In genomic region chr15:77796409-77797035, GRCm38 (mm10) we compare ENCODE assay signal across 20 mouse cellular contexts. TPM values are rescaled to one million over a fixed set of nuclear protein-coding genes. Genes with fewer than 3 reads are reported as not detected.
DNase-seq lines count a peak whose midpoint lies in the region; ATAC-seq lines count a peak whose summit lies in the region.
"Had no signal": no experiment of that assay in that cellular context is flagged by ENCODE, and none has a peak within 500 bp of the region (broad histone marks: within the 10 kb centered on the region; RNA-seq: fewer than 3 reads in every experiment).

No protein-coding gene starts in this region.

- no peak overlapping the region for H3K4me2 ChIP-seq in heart, embryonic 14.5 days (ENCODE audit: low read length)
- no peak overlapping the region for H3K4me2 ChIP-seq in lung, embryonic 15.5 days
- no peak overlapping the region for H3K4me2 ChIP-seq in limb, embryonic 15.5 days
- H3K4me2 ChIP-seq: embryonic facial prominence, embryonic 12.5 days; forebrain, embryonic 13.5 days; limb, embryonic 13.5 days; midbrain, embryonic 13.5 days had no signal

- no peak overlapping the region for H3K4me3 ChIP-seq in heart, embryonic 14.5 days (ENCODE audit: control insufficient read depth in 1 of 2, insufficient read depth in 1 of 2, low read depth in 1 of 2, low read length in 2 of 2)
- H3K4me3 ChIP-seq in lung, embryonic 15.5 days: no peak overlapping the region
- H3K4me3 ChIP-seq in limb, embryonic 15.5 days: no peak overlapping the region
- H3K4me3 ChIP-seq: embryonic facial prominence, embryonic 12.5 days; forebrain, embryonic 13.5 days; limb, embryonic 13.5 days; midbrain, embryonic 13.5 days had no signal

- peak overlapping the region; percentile 15 to 96; a peak in 3 of 4 replicates for H3K27ac ChIP-seq in heart, embryonic 14.5 days (replicated peaks in 1 of 2; ENCODE audit: control insufficient read depth in 1 of 2, insufficient read depth in 1 of 2, low read depth in 2 of 2, low read length in 2 of 2)
- H3K27ac ChIP-seq in lung, embryonic 15.5 days: peak overlapping the region; percentile 12; the same call in 1 of the 2 replicates
- H3K27ac ChIP-seq in limb, embryonic 15.5 days: 0 out of 2 replicates have a peak overlapping the region, but pooled peaks have one; percentile 89
- H3K27ac ChIP-seq: forebrain, embryonic 13.5 days; midbrain, embryonic 13.5 days had no signal

- 89% methylated on average over 26 of the region's 26 CpGs for WGBS in heart, embryonic 14.5 days
- 91% methylated on average over 26 of the region's 26 CpGs for WGBS in lung, embryonic 15.5 days
- 94% methylated on average over 26 of the region's 26 CpGs for WGBS in limb, embryonic 15.5 days

- H3K9ac ChIP-seq in heart, embryonic 14.5 days (ENCODE audit: low read length): peak overlapping the region; percentile 65
- no peak overlapping the region for H3K9ac ChIP-seq in lung, embryonic 15.5 days
- no peak overlapping the region for H3K9ac ChIP-seq in limb, embryonic 15.5 days
- H3K9ac ChIP-seq: embryonic facial prominence, embryonic 12.5 days; forebrain, embryonic 13.5 days; limb, embryonic 13.5 days; midbrain, embryonic 13.5 days had no signal

- no peaks in the 10 kb centered on the region for H3K9me3 ChIP-seq in heart, embryonic 14.5 days (ENCODE audit: control insufficient read depth, low read length)
- H3K9me3 ChIP-seq in lung, embryonic 15.5 days: no peaks in the 10 kb centered on the region
- H3K9me3 ChIP-seq in limb, embryonic 15.5 days: no peaks in the 10 kb centered on the region
- H3K9me3 ChIP-seq: embryonic facial prominence, embryonic 12.5 days; forebrain, embryonic 13.5 days; limb, embryonic 13.5 days; midbrain, embryonic 13.5 days had no signal

- H3K4me1 ChIP-seq in heart, embryonic 14.5 days (ENCODE audit: control insufficient read depth in 2 of 2, insufficient read depth in 2 of 2, low read length in 2 of 2): peaks cover 59 to 76% of the 10 kb centered on the region in 2 experiments
- peaks cover 45% of the 10 kb centered on the region for H3K4me1 ChIP-seq in lung, embryonic 15.5 days
- peaks cover 64% of the 10 kb centered on the region for H3K4me1 ChIP-seq in limb, embryonic 15.5 days

- H3K36me3 ChIP-seq in heart, embryonic 14.5 days (ENCODE audit: control insufficient read depth, insufficient read depth, low read length): peaks cover 77% of the 10 kb centered on the region
- H3K36me3 ChIP-seq in lung, embryonic 15.5 days: peaks cover 51% of the 10 kb centered on the region
- peaks cover 43% of the 10 kb centered on the region for H3K36me3 ChIP-seq in limb, embryonic 15.5 days

- no peak for DNase-seq in heart, adult 11 months
- DNase-seq in lung, postnatal 14 days: no peak
- peak; percentile 50 for DNase-seq in ZHBTc4 (ENCODE audit: low read depth, low spot score)
- no peak for DNase-seq in adrenal gland, adult (ENCODE audit: inconsistent age in 2 of 2, low spot score in 1 of 2)
- DNase-seq in layer of hippocampus, postnatal 10 days (ENCODE audit: low spot score in 2 of 2): no peak
- DNase-seq: cerebellum, adult 18-20 months; heart, postnatal 10 days; kidney, postnatal 10 days; lung, postnatal 36 days; spleen, adult 18-20 months; thymus, postnatal 4 days had no signal

- no peaks in the 10 kb centered on the region for H3K27me3 ChIP-seq in heart, embryonic 14.5 days (ENCODE audit: control insufficient read depth, insufficient read depth, low read length)
- H3K27me3 ChIP-seq in lung, embryonic 15.5 days: no peaks in the 10 kb centered on the region
- H3K27me3 ChIP-seq in limb, embryonic 15.5 days: no peaks in the 10 kb centered on the region
- H3K27me3 ChIP-seq: embryonic facial prominence, embryonic 12.5 days; forebrain, embryonic 13.5 days; limb, embryonic 13.5 days; midbrain, embryonic 13.5 days; Patski had no signal

- no peak for ATAC-seq in heart, embryonic 14.5 days (ENCODE audit: insufficient number of reproducible peaks, insufficient read depth, low FRiP score, low read depth)
- no peak for ATAC-seq in lung, embryonic 15.5 days (ENCODE audit: borderline replicate concordance, extremely low read depth, low FRiP score, low TSS enrichment)
- ATAC-seq in limb, embryonic 15.5 days (ENCODE audit: insufficient number of reproducible peaks, low FRiP score, low TSS enrichment, low read depth): no peak
- ATAC-seq: forebrain, embryonic 13.5 days; midbrain, embryonic 13.5 days; Patski had no signal

RNA-seq across cellular contexts. Expression of gene Apol8, which starts 39.7 kb away (rescaled TPM):
- not detected in 2 replicates for polyA plus RNA-seq in heart, embryonic 14.5 days (2014; fragmentation: Nextera tagmentation; extraction: Ambion mirVana)
- 0.23 TPM in 1 of 2 replicates, not detected in the other for polyA plus RNA-seq in lung, embryonic 15.5 days (2015; fragmentation: Nextera tagmentation; extraction: Ambion mirVana)
- polyA plus RNA-seq in limb, embryonic 15.5 days (2015; fragmentation: Nextera tagmentation; extraction: Ambion mirVana): 0.14 and 0.15 TPM in 2 replicates
- total RNA-seq in layer of hippocampus, postnatal 10 days (2021): 1 to 10 TPM; 1.4 to 1.8 TPM
- total RNA-seq: adrenal gland, adult 18-20 months; heart, postnatal 10 days had no signal
- polyA plus RNA-seq: limb, embryonic 13.5 days had no signal

RNA-seq across cellular contexts. Expression of gene Myh9, which starts 45.5 kb away (rescaled TPM):
- polyA plus RNA-seq in heart, embryonic 14.5 days (2014; fragmentation: Nextera tagmentation; extraction: Ambion mirVana): 31.0 and 32.8 TPM in 2 replicates
- 62.5 and 67.7 TPM in 2 replicates for polyA plus RNA-seq in lung, embryonic 15.5 days (2015; fragmentation: Nextera tagmentation; extraction: Ambion mirVana)
- 39.9 and 44.1 TPM in 2 replicates for polyA plus RNA-seq in limb, embryonic 15.5 days (2015; fragmentation: Nextera tagmentation; extraction: Ambion mirVana)
- 10 to 100 TPM; 65.2 to 75.2 TPM for total RNA-seq in layer of hippocampus, postnatal 10 days (2021)

Comparison
In these comparisons a context has a peak if more than half of its experiments do, and no peak if none do; other contexts are left out.
1. H3K27ac ChIP-seq: peak in every context shown above with its lines; median percentile 89 in limb, embryonic 15.5 days; 56 in heart, embryonic 14.5 days; 12 in lung, embryonic 15.5 days.